Mouse (Mus musculus): ENCODE data around the gene Mtrr. TPM values are rescaled to one million over a fixed set of nuclear protein-coding genes. Genes with fewer than 3 reads are reported as not detected.
"Not testable (repeated sequence)": the region's sequence is repeated elsewhere in the genome, so short reads cannot be mapped to it uniquely, and the experiment has no call there.

Mtrr gene
- total RNA-seq, 2 experiments from 2014 or later = 15.8 to 17.0 TPM

GRCm38 (mm10) chr13:68572247-68572646 is 9.7 kb downstream of the Mtrr start:
- DNase-seq (ENCODE audit: low spot score in 2 of 2) = no peak
- intact Hi-C loops (cut with DNase I) = no loop called here

DNA sequence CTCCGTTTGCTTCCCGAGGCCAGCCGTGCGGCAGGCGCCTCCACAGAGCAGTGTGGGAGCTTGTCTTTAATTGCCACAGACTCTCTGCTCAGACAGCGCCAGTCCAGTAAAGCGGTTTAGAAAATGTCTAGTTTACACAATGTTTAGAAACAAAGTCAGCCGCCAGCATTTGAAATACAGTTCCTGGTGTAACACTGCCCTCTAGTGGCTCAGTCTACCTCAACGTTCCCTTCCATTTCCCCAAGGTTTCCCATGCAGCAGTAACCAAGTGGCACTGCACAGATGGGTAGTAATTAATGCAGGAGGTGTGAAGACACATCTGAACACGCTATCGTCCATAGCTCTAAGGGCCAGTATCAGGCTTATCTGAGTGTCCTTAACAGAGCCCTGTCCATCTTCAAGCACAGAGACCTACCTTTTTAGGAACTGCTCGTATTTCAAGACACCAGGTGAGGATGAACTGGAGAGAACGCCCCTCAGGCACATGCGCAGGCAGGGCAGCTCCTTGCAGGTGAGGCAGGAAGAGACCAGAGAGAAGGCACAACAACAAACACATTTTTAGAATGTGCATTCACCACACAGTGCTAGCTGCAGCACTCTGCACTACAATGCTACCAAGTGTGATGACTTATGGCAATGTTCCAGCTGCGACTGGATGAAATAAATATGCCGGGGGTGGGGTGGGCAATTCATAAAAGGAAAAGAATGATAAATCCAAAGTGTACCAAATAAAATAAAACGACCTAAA is 12.2 kb downstream of the Mtrr start:
- peak; percentile 87 to 88 for DNase-seq (ENCODE audit: low spot score in 2 of 2)
- intact Hi-C loops (cut with DNase I) = loop anchor here (10.0 kb wide), 1 partner anchor 705 kb away; the partner anchor contains the start of gene BC048507

DNA sequence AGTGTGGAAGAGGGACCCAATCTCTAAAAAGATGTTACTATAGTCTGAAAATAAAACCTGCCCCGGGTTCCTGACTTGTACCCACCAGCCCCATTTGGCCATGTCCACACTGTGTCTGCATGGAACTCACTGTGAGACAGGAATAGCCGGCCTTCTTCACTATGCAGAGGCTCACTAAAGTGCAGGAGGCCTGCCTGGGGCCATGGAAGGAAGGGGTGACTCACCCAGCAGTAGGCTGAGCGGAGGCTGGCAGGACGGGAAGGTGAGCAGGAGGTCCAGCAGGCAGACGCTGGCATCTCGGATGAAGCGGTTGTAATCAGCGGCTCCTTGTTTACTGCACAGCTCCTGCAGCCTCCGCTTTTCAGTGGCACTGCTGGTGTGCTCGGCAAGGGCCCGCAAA is 13.4 kb downstream of the Mtrr start:
- intact Hi-C loops (cut with DNase I) = loop anchor here (10.0 kb wide), 1 partner anchor 704 kb away; the partner anchor contains the start of gene BC048507
- DNase-seq (ENCODE audit: low spot score in 2 of 2) = no peak

DNA sequence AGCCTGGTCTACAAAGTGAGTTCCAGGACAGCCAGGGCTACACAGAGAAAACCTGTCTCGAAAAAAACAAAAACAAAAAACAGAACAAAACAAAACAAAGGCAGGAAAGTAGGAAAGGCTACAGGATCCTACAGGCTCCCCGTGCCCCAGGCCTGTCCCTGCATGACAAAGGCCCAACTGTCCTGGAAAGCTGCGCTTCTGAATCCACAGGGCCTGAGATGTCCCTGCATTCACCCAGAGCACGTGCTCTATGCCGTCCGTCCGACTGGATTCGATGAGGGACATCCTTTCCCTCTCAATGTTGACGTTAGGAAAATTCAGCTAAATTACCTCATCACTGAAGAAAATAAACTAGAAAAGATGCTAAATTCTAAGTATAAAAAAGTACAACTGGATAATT is 13.8 kb downstream of the Mtrr start:
- intact Hi-C loops (cut with DNase I) = loop anchor here (10.0 kb wide), 1 partner anchor 703 kb away; the partner anchor contains the start of gene BC048507

DNA sequence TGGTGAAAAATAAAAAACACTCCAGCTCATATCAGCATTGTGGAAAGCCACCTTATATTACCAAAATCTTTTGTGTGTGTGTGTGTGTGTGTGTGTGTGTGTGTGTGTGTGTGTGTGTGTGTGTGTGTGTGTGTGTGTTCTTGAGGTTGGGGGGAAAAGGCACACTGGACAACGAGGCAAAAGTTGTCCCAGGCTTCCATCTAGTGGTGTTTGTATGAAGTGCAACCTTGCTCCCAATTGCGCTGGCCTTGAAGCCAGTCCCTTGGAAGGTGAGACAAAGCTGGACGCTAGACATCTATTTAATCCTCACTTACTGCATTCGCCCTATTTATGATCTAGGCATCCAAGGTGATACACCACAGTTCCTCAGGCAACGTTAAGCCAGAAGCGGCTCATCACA is 28.6 kb downstream of the Mtrr start:
- intact Hi-C loops (cut with DNase I) = not testable (repeated sequence)

More for the DNA sequence above, 13.8 kb downstream of the Mtrr start:
- no peak for DNase-seq (ENCODE audit: low spot score in 2 of 2)

More for the DNA sequence above, 28.6 kb downstream of the Mtrr start:
- DNase-seq (ENCODE audit: low spot score in 2 of 2) = not testable (repeated sequence)

Other genes with a start within 250 kb of the Mtrr start
- 10 to 100 TPM; 13.2 to 16.0 TPM for gene Fastkd3, start 85 bp upstream of the Mtrr start, total RNA-seq (2021)
- 10 to 100 TPM; 20.6 to 27.6 TPM for gene 1700001L19Rik, start 15.3 kb upstream of the Mtrr start, total RNA-seq (2021)